Comparison of ENCODE assay signal across 25 mouse cellular contexts in genomic region chr3:41401881-41402280, GRCm38 (mm10).
"Had no signal": no experiment of that assay in that cellular context is flagged by ENCODE, and none has a peak within 500 bp of the region (broad histone marks: within the 10 kb centered on the region; RNA-seq: fewer than 3 reads in every experiment).

No protein-coding gene starts in this region.

- H3K9ac ChIP-seq: heart, embryonic 13.5 days; heart, embryonic 15.5 days; hindbrain, embryonic 13.5 days; hindbrain, embryonic 15.5 days; kidney, embryonic 15.5 days; limb, embryonic 13.5 days; limb, embryonic 15.5 days; liver, embryonic 13.5 days; liver, embryonic 15.5 days had no signal

- H3K27me3 ChIP-seq: heart, embryonic 13.5 days; heart, embryonic 15.5 days; hindbrain, embryonic 13.5 days; hindbrain, embryonic 15.5 days; kidney, embryonic 15.5 days; limb, embryonic 13.5 days; limb, embryonic 15.5 days; liver, embryonic 13.5 days; liver, embryonic 15.5 days had no signal

- H3K4me3 ChIP-seq: gastrocnemius, adult 2 months; heart, embryonic 13.5 days; heart, embryonic 15.5 days; hindbrain, embryonic 13.5 days; hindbrain, embryonic 15.5 days; kidney, embryonic 15.5 days; limb, embryonic 13.5 days; limb, embryonic 15.5 days; liver, embryonic 13.5 days; liver, embryonic 15.5 days had no signal

- H3K27ac ChIP-seq: gastrocnemius, adult 2 months; heart, embryonic 13.5 days; heart, embryonic 15.5 days; hindbrain, embryonic 13.5 days; hindbrain, embryonic 15.5 days; hindbrain, postnatal 0 days; kidney, embryonic 15.5 days; kidney, postnatal 0 days; limb, embryonic 13.5 days; limb, embryonic 15.5 days; liver, embryonic 13.5 days; liver, embryonic 15.5 days had no signal

- H3K36me3 ChIP-seq: heart, embryonic 13.5 days; heart, embryonic 15.5 days; hindbrain, embryonic 13.5 days; hindbrain, embryonic 15.5 days; kidney, embryonic 15.5 days; limb, embryonic 13.5 days; limb, embryonic 15.5 days; liver, embryonic 13.5 days; liver, embryonic 15.5 days had no signal

- H3K4me1 ChIP-seq: hindbrain, embryonic 13.5 days; hindbrain, embryonic 15.5 days; kidney, embryonic 15.5 days; limb, embryonic 13.5 days; limb, embryonic 15.5 days; liver, embryonic 13.5 days; liver, embryonic 15.5 days had no signal

- ATAC-seq: hindbrain, postnatal 0 days; intestine, embryonic 16.5 days had no signal

- H3K4me2 ChIP-seq: heart, embryonic 11.5 days; heart, embryonic 13.5 days; heart, embryonic 15.5 days; hindbrain, embryonic 13.5 days; hindbrain, embryonic 15.5 days; kidney, embryonic 15.5 days; limb, embryonic 13.5 days; limb, embryonic 15.5 days; liver, embryonic 13.5 days; liver, embryonic 15.5 days had no signal

- H3K9me3 ChIP-seq: heart, embryonic 13.5 days; heart, embryonic 15.5 days; hindbrain, embryonic 13.5 days; hindbrain, embryonic 15.5 days; kidney, embryonic 15.5 days; limb, embryonic 13.5 days; limb, embryonic 15.5 days; liver, embryonic 13.5 days; liver, embryonic 15.5 days had no signal

- DNase-seq: gastrocnemius, adult 2 months; gastrocnemius, postnatal 10 days; gastrocnemius, postnatal 25 days; heart, postnatal 14 days; kidney, adult 11 months; kidney, adult 2 months; kidney, adult 9 months; kidney, postnatal 14 days; kidney, postnatal 36 days; layer of hippocampus, adult 9-11 months; layer of hippocampus, postnatal 36 days; left cerebral cortex, postnatal 4 days; liver, embryonic 13.5 days had no signal
